Mouse (Mus musculus): ENCODE data around the gene Tubb2b.

The Tubb2b gene

GRCm38 (mm10) chr13:34143389-34143788 is 13.1 kb upstream of the Tubb2b start:
- intact Hi-C loops (cut with DNase I): no loop called here

- intact Hi-C loops (cut with DNase I): no loop called here
Measured at GRCm38 (mm10) chr13:34136605-34137004, 6.3 kb upstream of the Tubb2b start.

- intact Hi-C loops (cut with DNase I): no loop called here
Measured at GRCm38 (mm10) chr13:34134276-34134675, 4.0 kb upstream of the Tubb2b start.

DNA sequence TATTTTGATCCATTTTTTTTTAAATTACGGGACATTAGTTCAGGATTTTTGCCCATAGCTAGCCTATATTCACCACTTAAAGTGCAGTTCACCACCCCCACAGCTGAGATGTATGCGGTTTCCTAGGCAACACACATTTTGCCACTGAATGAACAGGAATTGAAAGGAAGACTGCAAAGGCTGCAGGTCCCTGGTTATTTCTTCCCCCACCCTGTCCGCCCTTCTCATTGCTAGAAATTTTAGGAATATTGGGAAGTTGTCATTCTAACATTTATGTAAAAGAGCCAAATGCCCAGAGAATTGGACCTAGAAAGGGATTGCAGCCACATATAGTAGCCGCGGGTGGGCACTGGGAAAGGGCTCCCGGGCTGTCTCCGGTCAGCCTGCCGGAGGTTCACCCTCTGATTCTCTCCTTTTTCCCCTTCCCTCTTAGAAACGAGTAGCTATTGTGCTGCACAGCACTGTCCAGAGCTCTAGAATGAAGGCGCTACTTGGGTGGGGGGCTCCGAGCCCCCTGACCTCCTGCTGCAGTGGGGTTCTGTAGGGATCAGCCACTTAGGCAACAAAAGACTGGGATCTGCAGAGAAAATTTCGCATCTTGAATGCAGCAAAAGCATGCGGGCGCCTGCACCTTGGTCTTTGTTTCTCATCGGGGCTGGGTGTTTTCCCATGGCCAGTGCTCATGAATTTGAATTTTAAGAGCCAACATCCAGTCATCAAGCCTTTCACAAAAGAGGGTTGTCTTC is 3.2 kb upstream of the Tubb2b start:
- intact Hi-C loops (cut with DNase I): no loop called here

DNA sequence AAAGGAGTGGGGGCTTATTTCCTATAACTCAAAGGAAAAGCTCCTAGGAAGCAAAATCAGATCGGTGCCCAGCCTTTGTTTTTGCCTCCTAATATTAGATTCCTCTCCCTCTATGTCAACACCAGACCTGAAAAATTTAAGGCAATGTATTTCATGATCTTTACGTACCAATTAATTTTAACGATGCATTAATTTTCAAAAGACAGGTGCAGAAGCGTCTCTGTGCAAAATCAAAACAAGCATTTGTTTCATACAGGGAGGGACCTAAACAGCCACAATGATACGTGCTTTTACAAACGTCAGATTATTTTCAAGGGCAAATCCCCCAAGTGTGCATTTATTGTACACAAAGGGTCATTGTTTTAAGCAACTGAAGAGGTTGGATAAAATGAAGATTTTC is 2.6 kb upstream of the Tubb2b start:
- intact Hi-C loops (cut with DNase I): no loop called here

DNA sequence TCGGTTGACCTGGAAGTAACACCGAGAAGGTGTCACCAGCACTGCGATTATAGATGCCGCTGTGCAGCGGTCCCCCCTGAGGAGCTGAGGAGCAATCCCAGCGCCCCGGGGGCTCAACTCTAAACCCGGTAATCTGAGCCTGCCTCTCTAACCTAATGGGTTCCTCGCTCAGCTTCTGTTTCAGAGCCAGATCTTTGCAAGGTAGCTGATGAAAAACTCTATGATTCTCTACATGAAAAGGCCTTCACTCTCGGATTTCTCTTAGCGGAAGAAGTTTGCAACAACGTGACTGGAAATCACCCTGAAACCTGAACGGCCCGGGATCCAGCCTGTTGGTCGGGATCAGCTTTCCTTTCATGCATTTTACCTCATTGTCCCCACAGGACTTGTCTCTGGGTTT is 2.0 kb upstream of the Tubb2b start:
- intact Hi-C loops (cut with DNase I): no loop called here

- intact Hi-C loops (cut with DNase I): no loop called here
Measured at GRCm38 (mm10) chr13:34131708-34132060, 1.4 kb upstream of the Tubb2b start.

GRCm38 (mm10) chr13:34131011-34131707 is 893 bp upstream of the Tubb2b start:
- intact Hi-C loops (cut with DNase I): no loop called here

DNA sequence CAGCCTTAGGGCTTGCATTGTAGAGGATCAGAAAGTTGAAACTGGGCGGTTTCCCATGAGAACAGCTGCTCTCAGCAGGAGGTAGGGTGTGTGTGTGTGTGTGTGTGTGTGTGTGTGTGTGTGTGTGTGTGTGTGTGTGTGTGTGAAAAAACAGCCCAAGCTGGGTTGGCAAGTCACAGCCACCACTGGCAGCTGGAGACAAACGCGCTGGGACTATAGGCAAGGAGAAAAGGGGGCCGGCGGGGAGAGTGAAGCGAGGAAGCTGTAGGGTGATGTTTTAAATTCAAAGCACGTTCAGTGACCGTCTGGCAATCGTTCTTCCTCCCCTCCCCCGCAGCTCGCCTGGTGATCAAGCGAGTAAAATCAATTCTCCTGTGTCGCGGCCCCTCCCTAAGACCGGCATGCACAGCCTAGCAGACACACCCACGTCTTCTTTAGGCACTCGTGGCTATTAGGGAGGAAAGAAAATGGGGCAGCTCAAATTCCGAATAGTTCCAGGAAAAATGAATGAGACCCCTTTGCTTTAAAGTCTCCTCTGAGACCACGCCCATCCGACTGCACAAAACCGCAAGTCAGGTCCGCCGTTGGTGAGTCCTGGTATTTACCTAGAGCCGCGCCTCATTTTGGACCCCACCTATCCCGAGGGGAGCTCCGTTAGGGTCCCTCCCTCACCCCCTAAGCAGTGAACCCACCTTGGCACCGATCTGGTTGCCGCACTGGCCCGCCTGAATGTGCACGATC is 611 bp downstream of the Tubb2b start:
- intact Hi-C loops (cut with DNase I): no loop called here

DNA sequence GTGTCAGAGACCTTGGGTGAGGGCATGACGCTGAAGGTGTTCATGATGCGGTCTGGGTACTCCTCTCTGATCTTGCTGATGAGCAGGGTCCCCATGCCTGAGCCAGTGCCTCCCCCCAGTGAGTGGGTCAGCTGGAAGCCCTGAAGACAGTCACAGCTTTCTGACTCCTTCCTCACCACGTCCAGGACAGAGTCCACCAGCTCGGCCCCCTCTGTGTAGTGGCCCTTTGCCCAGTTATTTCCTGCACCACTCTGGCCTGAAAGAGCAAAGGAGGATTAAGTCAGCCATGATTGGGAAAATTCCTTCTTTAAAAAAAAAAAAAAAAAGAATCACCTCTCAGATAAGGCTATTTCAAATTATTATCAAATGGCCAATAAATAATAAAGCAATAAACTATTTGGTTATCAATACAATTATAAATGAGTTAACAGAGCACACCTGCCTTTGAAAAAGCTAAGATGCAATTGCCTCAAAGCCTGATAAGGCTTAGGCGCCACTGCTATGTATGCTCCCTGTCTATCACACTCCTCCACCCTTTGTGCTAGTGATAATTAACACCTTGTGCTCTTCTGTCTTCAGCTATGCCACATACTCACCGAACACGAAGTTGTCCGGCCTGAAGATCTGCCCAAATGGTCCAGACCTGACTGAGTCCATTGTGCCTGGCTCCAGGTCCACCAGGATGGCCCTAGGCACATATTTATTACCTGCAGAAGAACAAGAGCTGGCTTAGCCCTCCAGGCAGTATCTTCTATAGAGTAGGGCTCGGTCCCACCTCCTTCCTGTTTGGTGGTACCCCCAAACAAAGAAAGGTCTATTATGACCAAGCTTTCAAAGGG is 1.8 kb downstream of the Tubb2b start:
- intact Hi-C loops (cut with DNase I): no loop called here

DNA sequence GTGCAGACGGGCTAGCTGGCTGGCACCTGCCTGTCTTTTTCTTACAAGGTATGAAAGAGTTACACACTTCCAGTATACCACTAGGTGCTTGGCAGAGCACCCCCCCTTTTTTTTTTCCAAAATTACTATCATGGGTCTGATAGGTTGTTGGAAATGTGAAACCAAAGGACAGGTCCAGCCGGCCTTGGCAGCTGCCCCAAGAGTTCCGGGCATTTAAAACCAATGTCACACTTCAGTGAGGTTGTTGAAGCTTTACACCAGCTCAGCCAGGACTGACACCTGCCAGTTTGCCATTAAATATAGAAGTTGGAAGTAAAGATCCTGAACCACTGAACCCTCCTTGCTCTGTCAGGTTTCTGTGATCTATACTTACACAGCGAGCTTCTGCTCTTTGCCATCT is 4.6 kb downstream of the Tubb2b start:
- intact Hi-C loops (cut with DNase I): no loop called here

DNA sequence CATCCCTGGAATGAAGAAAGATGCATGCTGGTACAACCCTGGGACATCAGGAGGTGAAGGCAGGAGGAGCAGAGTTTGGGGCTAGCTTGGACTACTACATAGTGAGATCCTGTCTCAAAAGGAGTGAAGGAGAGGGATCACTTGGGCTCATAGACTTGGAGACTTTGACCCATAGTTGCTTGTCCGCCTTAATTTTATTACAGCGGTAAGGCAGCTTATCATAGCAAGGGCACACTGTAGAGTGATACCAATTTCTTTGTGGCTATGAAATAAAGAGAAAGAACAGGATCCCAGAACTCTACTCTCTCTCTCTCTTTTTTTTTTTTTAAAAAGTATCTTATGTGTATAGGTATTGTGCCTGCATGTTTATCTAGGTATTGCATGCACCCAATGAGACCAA is 9.7 kb downstream of the Tubb2b start:
- intact Hi-C loops (cut with DNase I): no loop called here

GRCm38 (mm10) chr13:34119406-34119805 is 10.9 kb downstream of the Tubb2b start:
- intact Hi-C loops (cut with DNase I): no loop called here

DNA sequence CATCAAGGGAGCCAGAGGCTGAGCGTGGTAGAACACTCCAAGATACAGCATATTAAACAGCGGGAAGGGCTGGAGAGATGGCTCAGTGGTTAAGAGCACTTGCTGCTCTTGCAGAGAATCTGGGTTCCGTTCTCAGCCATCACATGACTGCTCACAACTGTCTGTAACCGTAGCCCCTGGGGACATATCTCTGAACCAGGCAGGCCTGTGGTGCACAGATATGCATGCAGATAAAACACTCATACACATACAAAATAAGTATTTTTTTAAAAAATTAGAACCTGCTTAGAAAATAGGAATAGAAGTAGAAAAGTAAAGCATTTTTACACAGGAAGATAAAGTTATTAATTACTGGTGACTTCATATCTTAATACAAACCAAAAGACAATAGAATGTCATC is 11.4 kb downstream of the Tubb2b start:
- intact Hi-C loops (cut with DNase I): no loop called here

DNA sequence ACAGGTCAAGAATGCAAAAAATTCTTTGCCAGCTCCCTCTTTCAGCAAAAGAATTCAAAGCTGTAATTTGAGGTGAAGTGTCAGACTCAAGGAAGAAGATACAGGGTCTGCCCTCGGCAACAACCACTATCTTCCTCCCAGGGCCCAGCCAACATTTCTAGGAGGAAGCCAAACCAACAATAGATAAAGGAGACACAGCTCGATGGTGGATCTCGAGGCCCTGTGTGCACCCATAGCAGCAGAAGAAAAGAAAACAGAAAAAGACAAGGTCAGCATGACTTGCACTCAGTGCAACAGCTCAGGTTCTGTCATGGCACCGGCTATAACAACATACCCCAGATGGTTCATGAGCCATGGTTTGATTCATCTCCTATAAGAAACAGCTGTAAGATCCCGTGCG is 13.8 kb downstream of the Tubb2b start:
- intact Hi-C loops (cut with DNase I): no loop called here

- intact Hi-C loops (cut with DNase I): no loop called here
Measured at GRCm38 (mm10) chr13:34114654-34115053, 15.6 kb downstream of the Tubb2b start.

GRCm38 (mm10) chr13:34113086-34113485 is 17.2 kb downstream of the Tubb2b start:
- intact Hi-C loops (cut with DNase I): no loop called here

DNA sequence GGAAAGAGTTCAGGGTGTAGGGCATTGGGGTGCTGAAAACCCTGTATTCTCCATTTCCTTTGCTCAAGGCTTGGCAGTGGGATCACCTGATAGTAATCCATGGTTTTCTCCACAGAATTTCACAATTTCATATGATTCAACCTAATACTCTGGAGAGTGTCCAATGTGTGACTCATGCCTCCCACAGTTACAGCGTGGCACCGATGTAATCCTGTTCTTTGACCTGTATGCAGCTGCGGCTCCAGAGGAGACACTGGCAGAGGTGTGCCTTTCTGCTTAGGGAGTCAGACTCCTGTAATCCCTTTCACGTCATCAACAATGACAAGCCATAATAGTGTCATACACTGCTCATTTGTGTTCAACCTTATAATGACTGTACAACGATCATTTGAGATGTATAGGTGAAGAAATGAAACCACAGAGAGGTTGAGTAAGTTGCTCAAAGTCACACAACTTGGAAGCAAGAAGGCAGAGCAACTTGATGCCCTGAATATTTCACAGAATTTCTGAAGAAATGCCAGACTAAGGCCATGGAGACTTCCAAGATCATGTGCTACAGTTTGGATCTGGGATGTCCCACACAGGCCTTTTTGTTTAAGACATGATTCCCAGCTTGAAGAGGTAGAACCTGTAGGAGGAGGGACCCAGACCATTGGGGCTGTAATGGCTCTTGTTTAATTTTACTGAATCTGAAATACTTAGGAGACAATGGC is 17.7 kb downstream of the Tubb2b start:
- intact Hi-C loops (cut with DNase I): no loop called here

DNA sequence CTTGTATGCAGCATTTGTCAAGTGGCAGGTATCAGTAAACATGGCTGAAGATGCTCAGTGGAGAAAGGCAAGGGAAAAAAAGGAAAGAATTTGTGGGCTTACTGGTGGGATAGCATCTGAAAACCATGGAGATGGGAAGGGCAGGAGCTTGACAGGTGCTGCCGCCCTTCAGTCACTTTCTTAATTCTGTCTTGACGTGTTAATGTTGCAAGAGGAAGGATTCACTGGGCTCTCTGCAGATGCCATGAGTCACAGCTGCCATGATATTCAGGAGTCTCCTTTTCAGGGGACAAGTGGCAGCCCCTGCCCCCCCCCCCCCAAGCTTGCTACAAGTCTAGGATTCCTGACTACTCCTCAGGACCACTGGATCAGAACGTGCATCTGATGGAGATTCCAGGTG is 18.4 kb downstream of the Tubb2b start:
- intact Hi-C loops (cut with DNase I): no loop called here

DNA sequence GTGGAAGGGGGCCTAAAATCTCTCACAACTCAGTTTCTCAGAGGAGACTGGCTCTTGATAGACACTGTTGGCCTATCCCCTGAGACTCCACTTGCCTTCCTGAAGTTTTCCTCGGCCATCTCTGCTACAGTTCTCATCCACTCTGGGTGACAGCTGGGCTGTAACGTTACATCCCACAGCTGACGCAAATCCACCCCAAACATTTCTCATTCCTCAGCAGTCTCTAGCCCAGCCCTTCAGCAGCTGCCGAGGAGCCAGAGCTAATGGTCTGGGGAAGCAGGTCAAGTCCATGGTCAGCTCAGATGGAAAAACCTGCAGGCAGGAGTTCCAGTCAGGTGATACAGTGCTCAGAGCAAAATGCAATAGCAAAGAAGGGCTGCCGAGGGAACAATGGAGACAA is 19.2 kb downstream of the Tubb2b start:
- intact Hi-C loops (cut with DNase I): no loop called here

DNA sequence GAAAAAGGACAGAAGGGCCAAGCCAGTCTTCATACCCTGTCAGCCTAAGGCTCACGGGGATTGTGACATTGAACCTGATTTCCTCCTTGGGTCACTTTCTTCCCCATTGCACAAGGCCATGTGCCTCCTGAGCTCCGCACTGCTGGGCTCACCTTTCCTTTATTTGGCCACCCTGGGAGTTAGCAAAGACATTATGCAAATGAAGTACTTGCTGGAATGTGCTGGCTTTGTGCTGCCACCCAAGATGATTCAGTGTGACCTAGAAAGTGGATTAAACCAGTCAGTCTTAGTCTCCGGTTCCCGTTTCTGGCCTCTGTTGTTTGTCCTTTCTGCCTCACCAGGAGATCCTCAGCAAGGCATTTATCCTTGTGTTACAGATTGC is 20.6 kb downstream of the Tubb2b start:
- intact Hi-C loops (cut with DNase I): no loop called here

Data from adrenal gland (tissue).